Mouse (Mus musculus) hindbrain, postnatal 0 days (tissue): Measurements from ENCODE around the gene Ccdc148. TPM values are rescaled to one million over a fixed set of nuclear protein-coding genes. Genes with fewer than 3 reads are reported as not detected.

Experiments used
- ATAC-seq: fragments of 200-750 bp; cut with Nextera tagmentation; 2 replicates; pipeline ENCODE4 v1.8.0; 2017; ENCODE audit warnings: mild to moderate bottlenecking, moderate TSS enrichment, moderate library complexity
- DNase-seq: peaks from one replicate; pipeline ENCODE4 v3.0.0-alpha.2; 2015; ENCODE audit warnings: low spot score
- H3K27ac ChIP-seq: fragments of 300-500 bp; sonication (generic); 2 replicates; pipeline ENCODE4 v1.5.1; 2014; ENCODE audit warnings: mild to moderate bottlenecking
- H3K27me3 ChIP-seq: fragments of 300-500 bp; sonication (generic); 2 replicates; pipeline ENCODE4 v1.6.1; 2014; ENCODE audit warnings: low read length, mixed read lengths; ENCODE audit not compliant: insufficient read depth
- H3K36me3 ChIP-seq: fragments of 300-500 bp; sonication (generic); 2 replicates; pipeline ENCODE4 v1.6.1; 2014; ENCODE audit warnings: low read length, mixed read lengths; ENCODE audit not compliant: insufficient read depth
- H3K4me1 ChIP-seq: fragments of 300-500 bp; sonication (generic); 2 replicates; pipeline ENCODE4 v1.6.1; 2014; ENCODE audit warnings: antibody characterized with exemption, low read length, mixed read lengths; ENCODE audit not compliant: insufficient read depth
- H3K4me2 ChIP-seq: fragments of 300-500 bp; sonication (generic); 2 replicates; pipeline ENCODE4 v1.6.1; 2014; ENCODE audit warnings: low read depth, mild to moderate bottlenecking, low read length, moderate library complexity, mixed read lengths
- H3K4me3 ChIP-seq: fragments of 300-500 bp; sonication (generic); 2 replicates; pipeline ENCODE4 v1.5.1; 2014; ENCODE audit warnings: low read length
- H3K9ac ChIP-seq: fragments of 300-500 bp; sonication (generic); replicated peaks from 2 replicates; pipeline ENCODE4 v1.6.1; 2014; ENCODE audit warnings: mild to moderate bottlenecking, low read length, moderate library complexity, mixed read lengths
- H3K9me3 ChIP-seq: fragments of 300-500 bp; sonication (generic); 2 replicates; pipeline ENCODE4 v1.6.1; 2016; ENCODE audit warnings: low read length, mixed read lengths
- CTCF ChIP-seq: IDR thresholded peaks from 2 replicates; pipeline ENCODE4 v1.5.1; 2016; ENCODE audit warnings: antibody characterized with exemption, control low read depth, low read depth
- WGBS: fragments of 180-500 bp; shearing (Covaris S2); extraction: QIAGEN DNeasy Blood & Tissue Kit; methylation state at CpG from one replicate; pipeline ENCODE4 v1.1.7; 2014; 5-methylcytosine and 5-hydroxymethylcytosine counted together
- polyA plus RNA-seq: library from polyadenylated mRNA; unstranded; fragments of >200 nt; fragmentation: Nextera tagmentation; extraction: Ambion mirVana; gene quantifications from 2 replicates; pipeline ENCODE4 v1.2.1, GENCODE M21; 2015
- total RNA-seq: library from RNA; depleted of rRNA; stranded (reverse); fragments of >200 nt; gene quantifications from 2 replicates; pipeline ENCODE4 v1.2.3, GENCODE M21; 2014

Ccdc148 gene
- total and polyA plus RNA-seq, 2 experiments from 2014 or later = 3.3 to 6.0 TPM

GRCm38 (mm10) chr2:58829981-58830742 lies 330.3 kb downstream of the Ccdc148 start:
- TF ChIP-seq CTCF = peak; percentile 54
- no peaks in the 10 kb centered on the region for H3K4me1 ChIP-seq
- ATAC-seq (peak; percentile 73; the same call in 1 of the 2 replicates), DNase-seq (peak; percentile 68)
- no peaks in the 10 kb centered on the region for H3K27me3 ChIP-seq
- no peak overlapping the region for H3K9ac ChIP-seq
- H3K4me3 ChIP-seq = no peak overlapping the region
- H3K36me3 ChIP-seq = no peaks in the 10 kb centered on the region
- H3K4me2 ChIP-seq = no peak overlapping the region
- 51% methylated on average over 7 of the region's 7 CpGs for WGBS
- H3K27ac ChIP-seq = no peak overlapping the region
- no peaks in the 10 kb centered on the region for H3K9me3 ChIP-seq

- no peaks in the 10 kb centered on the region for H3K36me3 ChIP-seq
- no peak overlapping the region for H3K4me2 ChIP-seq
- H3K9me3 ChIP-seq = no peaks in the 10 kb centered on the region
- WGBS = 80% methylated on average over 3 of the region's 3 CpGs
- no peak overlapping the region for H3K27ac ChIP-seq
- no peak for TF ChIP-seq CTCF
- no peaks in the 10 kb centered on the region for H3K4me1 ChIP-seq
- no peaks in the 10 kb centered on the region for H3K27me3 ChIP-seq
- ATAC-seq (no peak), DNase-seq (no peak)
- no peak overlapping the region for H3K4me3 ChIP-seq
- no peak overlapping the region for H3K9ac ChIP-seq
These were observed 331.4 kb downstream of the Ccdc148 start for GRCm38 (mm10) chr2:58828910-58829600.

- Histone ChIP-seq H3K4me3 (no peak overlapping the region), H3K27ac (no peak overlapping the region), H3K27me3 (no peaks in the 10 kb centered on the region), H3K4me1 (no peaks in the 10 kb centered on the region), H3K4me2 (no peak overlapping the region), H3K9ac (no peak overlapping the region), H3K36me3 (no peaks in the 10 kb centered on the region), H3K9me3 (no peaks in the 10 kb centered on the region)
- ATAC-seq = no peak
- DNase-seq = peak; percentile 18
- WGBS = 17% methylated on average over 2 of the region's 2 CpGs
- no peak for TF ChIP-seq CTCF
These were observed 347.5 kb downstream of the Ccdc148 start for GRCm38 (mm10) chr2:58812941-58813340.

GRCm38 (mm10) chr2:58799623-58800022 lies 360.9 kb downstream of the Ccdc148 start:
- no peak for TF ChIP-seq CTCF
- no peaks in the 10 kb centered on the region for H3K4me1 ChIP-seq

GRCm38 (mm10) chr2:58799126-58799525 lies 361.4 kb downstream of the Ccdc148 start:
- no peak for ATAC-seq
- Histone ChIP-seq H3K36me3 (no peaks in the 10 kb centered on the region), H3K27ac (no peak overlapping the region), H3K27me3 (no peaks in the 10 kb centered on the region), H3K4me1 (no peaks in the 10 kb centered on the region), H3K4me2 (no peak overlapping the region), H3K4me3 (no peak overlapping the region), H3K9me3 (no peaks in the 10 kb centered on the region), H3K9ac (no peak overlapping the region)
- no peak for TF ChIP-seq CTCF
- no peak for DNase-seq
- 79% methylated on average over 9 of the region's 9 CpGs for WGBS

More at GRCm38 (mm10) chr2:58799623-58800022, 360.9 kb downstream of the Ccdc148 start:
- no peaks in the 10 kb centered on the region for H3K36me3 ChIP-seq
- H3K9ac ChIP-seq = no peak overlapping the region
- no peak overlapping the region for H3K4me2 ChIP-seq
- H3K9me3 ChIP-seq = no peaks in the 10 kb centered on the region; the same call in 1 of the 2 replicates
- WGBS = 84% methylated on average over 5 of the region's 5 CpGs
- ATAC-seq (no peak), DNase-seq (no peak)
- H3K4me3 ChIP-seq = no peak overlapping the region
- no peak overlapping the region for H3K27ac ChIP-seq
- no peaks in the 10 kb centered on the region for H3K27me3 ChIP-seq

- no peak for ATAC-seq
- Histone ChIP-seq H3K36me3 (no peaks in the 10 kb centered on the region), H3K4me1 (no peaks in the 10 kb centered on the region), H3K4me3 (no peak overlapping the region), H3K9me3 (no peaks in the 10 kb centered on the region), H3K4me2 (no peak overlapping the region), H3K9ac (no peak overlapping the region), H3K27me3 (no peaks in the 10 kb centered on the region), H3K27ac (no peak overlapping the region)
- no peak for DNase-seq
- 21% methylated on average over 4 of the region's 4 CpGs for WGBS
- TF ChIP-seq CTCF = no peak
These were observed 363.0 kb downstream of the Ccdc148 start for GRCm38 (mm10) chr2:58797506-58797905.

GRCm38 (mm10) chr2:58795432-58795831 lies 365.1 kb downstream of the Ccdc148 start:
- 86% methylated on average over 5 of the region's 5 CpGs for WGBS
- no peak for ATAC-seq

More at GRCm38 (mm10) chr2:58795432-58795831, 365.1 kb downstream of the Ccdc148 start:
- Histone ChIP-seq H3K9ac (no peak overlapping the region), H3K4me1 (no peaks in the 10 kb centered on the region), H3K36me3 (no peaks in the 10 kb centered on the region), H3K4me2 (no peak overlapping the region), H3K4me3 (no peak overlapping the region), H3K27me3 (no peaks in the 10 kb centered on the region), H3K27ac (no peak overlapping the region), H3K9me3 (no peaks in the 10 kb centered on the region)
- no peak for TF ChIP-seq CTCF
- no peak for DNase-seq
